Mouse (Mus musculus) liver, embryonic 14.5 days (tissue): ENCODE measurements around the gene Ubtd1. TPM values are rescaled to one million over a fixed set of nuclear protein-coding genes. Genes with fewer than 3 reads are reported as not detected.

Source experiments
- ATAC-seq: fragments of 200-750 bp; cut with Nextera tagmentation; 2 replicates; pipeline ENCODE4 v1.8.0; 2017; ENCODE audit warnings: moderate number of reproducible peaks, mild to moderate bottlenecking, moderate library complexity; ENCODE audit not compliant: insufficient read depth
- DNase-seq, 3 experiments: peaks; one replicate each; pipeline ENCODE4 v3.0.0-alpha.2; 2012 to 2013; ENCODE audit warnings: low read depth in 3 of 3, low spot score in 3 of 3
- H3K27ac ChIP-seq: fragments of 300-500 bp; sonication (generic); 2 replicates; pipeline ENCODE4 v1.5.1; 2014; ENCODE audit warnings: moderate library complexity, mild to moderate bottlenecking, control low read depth, inconsistent platforms
- H3K27me3 ChIP-seq: fragments of 300-500 bp; sonication (generic); 2 replicates; pipeline ENCODE4 v1.6.1; 2014; ENCODE audit warnings: mild to moderate bottlenecking, low read length, moderate library complexity; ENCODE audit not compliant: control insufficient read depth, insufficient read depth
- H3K36me3 ChIP-seq: fragments of 300-500 bp; sonication (generic); replicated peaks from 2 replicates; pipeline ENCODE4 v1.6.1; 2014; ENCODE audit warnings: low read depth; ENCODE audit not compliant: control insufficient read depth, insufficient read depth
- H3K4me1 ChIP-seq, 2 experiments: fragments of 200-500 bp in 1 of 2; fragments of 300-500 bp in 1 of 2; sonication (generic) in 1 of 2; replicated peaks; 2 replicates each; pipeline ENCODE4 v1.6.1; 2012 to 2014; ENCODE audit warnings: antibody characterized with exemption in 1 of 2, inconsistent platforms in 1 of 2, low read length in 1 of 2; ENCODE audit not compliant: control insufficient read depth in 2 of 2, insufficient read depth in 2 of 2
- H3K4me2 ChIP-seq: fragments of 300-500 bp; sonication (generic); 2 replicates; pipeline ENCODE4 v1.6.1; 2014; ENCODE audit warnings: low read depth, mild to moderate bottlenecking, control low read depth, moderate library complexity
- H3K4me3 ChIP-seq, 2 experiments: fragments of 200-500 bp in 1 of 2; fragments of 300-500 bp in 1 of 2; sonication (generic) in 1 of 2; 2 replicates each; pipeline ENCODE4 v1.5.1; 2012 to 2014; ENCODE audit warnings: low read depth in 2 of 2, low read length in 2 of 2, mild to moderate bottlenecking in 2 of 2, control low read depth in 1 of 2, inconsistent platforms in 1 of 2, moderate library complexity in 1 of 2; ENCODE audit not compliant: insufficient read depth in 1 of 2
- H3K9ac ChIP-seq: fragments of 300-500 bp; sonication (generic); replicated peaks from 2 replicates; pipeline ENCODE4 v1.6.1; 2014; ENCODE audit warnings: mild to moderate bottlenecking, control low read depth, moderate library complexity
- H3K9me3 ChIP-seq: fragments of 300-500 bp; sonication (generic); 2 replicates; pipeline ENCODE4 v1.6.1; 2016; ENCODE audit warnings: low read length, mixed read lengths; ENCODE audit not compliant: control insufficient read depth
- CTCF ChIP-seq: IDR thresholded peaks from 2 replicates; pipeline ENCODE4 v1.5.1; 2016; ENCODE audit warnings: antibody characterized with exemption, low read depth, control low read depth
- EP300 ChIP-seq: IDR thresholded peaks from 2 replicates; pipeline ENCODE4 v1.6.1; 2016; ENCODE audit warnings: antibody characterized with exemption, low read depth
- WGBS: fragments of 180-500 bp; shearing (Covaris S2); extraction: QIAGEN DNeasy Blood & Tissue Kit; methylation state at CpG from one replicate; pipeline ENCODE4 v1.1.7; 2014; ENCODE audit not compliant: insufficient replicate concordance; 5-methylcytosine and 5-hydroxymethylcytosine counted together
- polyA plus RNA-seq, 2 experiments: library from polyadenylated mRNA; depleted of rRNA in 1 of 2; stranded (reverse) in 1 of 2; unstranded in 1 of 2; fragments of >200 nt; fragmentation: Nextera tagmentation in 1 of 2; extraction: Ambion mirVana in 1 of 2; gene quantifications; 2 replicates each; pipeline versions ENCODE4 v1.2.1 to v1.2.3; 2012 to 2014

The Ubtd1 gene
- polyA plus RNA-seq, 2 experiments = 2.0 to 4.2 TPM

DNA sequence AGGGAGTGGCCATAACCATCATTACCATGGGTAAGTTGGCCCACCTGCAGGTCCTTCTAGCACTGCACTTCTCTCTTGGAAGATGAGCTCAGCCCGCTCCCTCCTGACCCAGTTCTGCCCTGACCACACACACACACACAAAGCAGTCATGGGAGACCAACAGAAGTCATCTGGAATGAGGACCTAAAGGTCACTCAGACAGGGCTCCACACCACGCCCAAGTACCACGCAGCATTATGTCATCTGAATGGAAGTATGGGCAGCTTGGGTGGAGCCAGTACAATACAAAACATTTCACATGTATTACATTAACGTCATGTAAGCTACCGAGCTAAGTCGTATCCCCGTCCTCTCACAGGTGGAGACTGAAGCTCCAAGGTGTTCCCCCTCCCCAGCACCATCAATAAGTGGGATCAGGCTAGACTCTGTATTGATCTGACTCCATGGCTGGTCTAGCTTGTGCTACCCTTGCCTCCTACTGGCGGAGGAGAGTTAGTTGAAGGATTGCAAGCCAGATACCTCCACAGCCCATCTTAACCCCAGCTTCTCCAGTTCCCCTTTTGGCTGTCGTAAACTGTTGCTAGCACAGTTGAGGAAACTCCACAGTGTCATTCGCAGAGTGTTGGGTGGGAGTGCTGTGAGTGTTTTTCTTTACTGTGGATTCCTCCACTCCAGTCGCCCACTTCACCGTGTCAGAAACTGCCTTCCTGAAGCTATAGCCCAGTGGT lies 19.9 kb downstream of the Ubtd1 start:
- H3K9ac ChIP-seq = no peak overlapping the region
- H3K4me3 ChIP-seq = no peak overlapping the region
- no peaks in the 10 kb centered on the region for H3K27me3 ChIP-seq
- TF ChIP-seq EP300 (no peak), CTCF (peak; percentile 11; the same call in 1 of the 2 replicates)
- DNase-seq (no peak), ATAC-seq (no peak)
- H3K4me2 ChIP-seq = no peak overlapping the region
- peaks cover 0 to 21% of the 10 kb centered on the region in 2 experiments; a peak in 2 of 4 replicates for H3K4me1 ChIP-seq
- H3K36me3 ChIP-seq = no peaks in the 10 kb centered on the region
- no peak overlapping the region for H3K27ac ChIP-seq
- WGBS = 58% methylated on average over 12 of the region's 12 CpGs
- no peaks in the 10 kb centered on the region for H3K9me3 ChIP-seq

DNA sequence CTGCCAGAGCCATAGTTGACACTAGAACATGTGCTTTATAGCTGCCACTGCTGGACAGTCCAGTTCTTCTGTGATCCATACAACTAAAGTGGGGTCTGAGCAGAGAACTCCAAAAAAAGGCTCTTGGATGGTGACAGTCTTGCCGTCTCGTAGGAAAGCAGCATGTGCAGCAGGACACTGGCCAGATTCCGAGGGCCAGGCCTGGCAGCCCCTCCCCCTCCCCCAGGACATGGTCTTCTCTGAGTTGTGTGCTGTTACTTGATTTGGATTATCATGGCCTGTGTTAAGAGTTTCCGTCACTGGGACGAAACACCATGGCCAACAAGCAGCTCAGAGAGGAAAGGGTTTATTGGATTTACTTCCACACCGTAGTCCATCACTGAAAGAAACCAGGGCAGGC lies 22.7 kb downstream of the Ubtd1 start:
- Histone ChIP-seq H3K9ac (no peak overlapping the region), H3K4me3 (no peak overlapping the region), H3K27ac (no peak overlapping the region), H3K27me3 (no peaks in the 10 kb centered on the region), H3K4me1 (peaks cover 0 to 28% of the 10 kb centered on the region in 2 experiments; a peak in 2 of 4 replicates), H3K9me3 (no peaks in the 10 kb centered on the region), H3K36me3 (no peaks in the 10 kb centered on the region), H3K4me2 (no peak overlapping the region)
- ATAC-seq = no peak
- DNase-seq = no peak
- TF ChIP-seq EP300 (no peak), CTCF (no peak)
- 51% methylated on average over 6 of the region's 6 CpGs for WGBS

DNA sequence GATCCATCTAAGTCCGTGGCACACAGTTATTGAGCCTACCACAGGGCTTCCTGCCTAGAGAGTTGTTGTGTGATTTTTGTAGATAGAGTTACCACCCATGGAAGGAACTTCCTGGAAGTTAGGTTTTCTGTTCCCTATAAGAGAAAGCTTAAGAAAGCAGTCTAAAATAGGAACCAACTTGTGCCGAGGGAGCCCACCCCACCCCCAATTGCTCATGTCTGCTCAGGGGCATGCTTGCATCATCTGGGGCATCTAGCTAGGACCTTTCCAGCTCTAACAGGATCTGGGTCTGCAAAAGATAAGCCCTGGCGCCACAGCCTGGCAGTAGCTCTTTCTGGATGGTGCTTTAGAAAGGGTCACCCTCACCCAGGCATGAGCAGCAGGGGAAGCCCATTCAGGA lies 24.1 kb downstream of the Ubtd1 start:
- peaks cover 0 to 24% of the 10 kb centered on the region in 2 experiments; a peak in 2 of 4 replicates for H3K4me1 ChIP-seq
- H3K4me2 ChIP-seq = no peak overlapping the region
- 5% methylated on average over 3 of the region's 3 CpGs for WGBS
- H3K36me3 ChIP-seq = no peaks in the 10 kb centered on the region
- no peak overlapping the region for H3K4me3 ChIP-seq
- H3K9me3 ChIP-seq = no peaks in the 10 kb centered on the region
- no peak for TF ChIP-seq CTCF
- no peak for TF ChIP-seq EP300
- H3K27me3 ChIP-seq = no peaks in the 10 kb centered on the region
- no peak overlapping the region for H3K9ac ChIP-seq
- DNase-seq (no peak), ATAC-seq (no peak)
- H3K27ac ChIP-seq = no peak overlapping the region

DNA sequence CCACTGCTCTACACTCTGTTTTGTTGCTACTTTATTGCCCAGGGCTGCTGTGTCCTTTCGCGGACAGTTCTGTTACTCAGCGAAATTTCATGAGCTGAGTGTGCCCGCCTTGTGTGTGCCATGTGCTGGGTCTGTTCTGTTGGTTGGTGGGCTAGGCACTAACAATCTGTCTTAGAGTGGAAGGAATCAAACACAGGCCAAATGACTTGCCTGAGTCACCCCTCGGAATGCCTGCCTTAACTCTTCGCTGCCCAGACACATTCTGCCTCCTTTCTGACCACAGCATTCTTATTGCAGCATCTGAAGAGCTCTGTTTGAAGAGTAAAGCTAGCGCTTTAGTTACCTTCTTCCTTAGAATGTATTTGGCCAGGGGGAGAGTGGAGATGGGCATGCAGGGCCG lies 25.0 kb downstream of the Ubtd1 start:
- no peaks in the 10 kb centered on the region for H3K9me3 ChIP-seq
- H3K4me1 ChIP-seq = peaks cover 0 to 18% of the 10 kb centered on the region in 2 experiments; a peak in 2 of 4 replicates
- ATAC-seq (no peak), DNase-seq (no peak)
- 52% methylated on average over 8 of the region's 8 CpGs for whole genome bisulfite sequencing
- H3K27me3 ChIP-seq = no peaks in the 10 kb centered on the region
- H3K4me3 ChIP-seq = no peak overlapping the region
- TF ChIP-seq CTCF (no peak), EP300 (no peak)
- H3K9ac ChIP-seq = no peak overlapping the region
- H3K27ac ChIP-seq = no peak overlapping the region
- no peak overlapping the region for H3K4me2 ChIP-seq
- H3K36me3 ChIP-seq = no peaks in the 10 kb centered on the region

DNA sequence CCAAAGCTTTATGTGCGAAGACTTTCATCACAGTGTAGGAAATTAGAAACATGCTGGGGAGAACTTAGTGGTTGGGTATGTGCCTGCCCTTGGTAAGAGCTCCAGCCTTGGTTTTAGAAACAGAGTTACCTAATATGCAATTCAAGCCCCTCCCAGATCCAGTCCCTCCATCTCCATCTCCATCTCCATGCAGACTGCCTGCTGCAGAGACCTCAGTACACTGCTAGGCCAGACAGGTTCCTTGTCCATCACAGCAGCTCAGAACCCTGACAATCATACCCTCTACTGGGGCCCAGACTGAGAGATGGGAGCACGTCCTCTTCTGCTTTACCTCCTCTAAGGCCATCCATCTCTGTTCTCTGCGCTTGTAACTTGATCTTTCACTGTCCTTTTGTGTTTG lies 27.0 kb downstream of the Ubtd1 start:
- Histone ChIP-seq H3K9me3 (no peaks in the 10 kb centered on the region), H3K4me2 (no peak overlapping the region), H3K27me3 (no peaks in the 10 kb centered on the region), H3K4me1 (peaks cover 0 to 18% of the 10 kb centered on the region in 2 experiments; a peak in 2 of 4 replicates), H3K36me3 (no peaks in the 10 kb centered on the region), H3K9ac (no peak overlapping the region), H3K4me3 (no peak overlapping the region), H3K27ac (no peak overlapping the region)
- ATAC-seq (no peak), DNase-seq (no peak)
- 70% methylated on average over 3 of the region's 3 CpGs for WGBS
- no peak for TF ChIP-seq EP300
- no peak for TF ChIP-seq CTCF
